Comparison of ENCODE assay signal across 32 mouse cellular contexts in the genomic region with DNA sequence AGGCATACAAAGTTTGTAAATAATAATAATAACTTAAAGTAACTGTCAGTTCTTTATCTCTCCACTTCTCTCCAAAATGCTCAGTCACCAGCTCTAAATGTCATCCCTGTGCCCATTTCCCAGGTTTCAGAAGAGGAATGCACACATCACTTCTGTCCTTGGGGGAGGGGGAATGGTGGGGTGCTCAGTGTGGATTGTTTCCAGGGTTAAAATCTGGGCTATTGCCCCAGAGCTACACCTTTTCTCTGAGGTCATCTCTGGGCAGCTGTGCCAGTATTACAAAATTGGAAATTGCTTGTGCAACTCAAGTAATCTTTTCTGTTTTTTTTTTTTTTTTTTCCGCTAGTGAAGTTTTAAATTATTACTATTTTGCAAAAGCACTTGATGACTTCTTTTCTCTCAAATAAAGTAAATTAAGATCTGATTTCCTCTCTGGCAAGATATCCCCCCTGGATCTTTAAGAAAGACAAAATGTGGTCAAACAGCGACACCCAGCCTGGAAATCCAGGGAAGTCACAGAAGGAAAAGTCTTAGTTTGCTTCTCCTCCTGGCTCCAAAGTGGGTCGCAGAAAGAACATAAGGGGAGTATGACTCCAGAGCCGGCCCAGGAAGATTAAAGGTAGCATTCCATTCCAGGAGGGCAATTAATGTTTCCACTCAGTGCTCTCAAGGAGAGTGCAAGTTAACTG. TPM values are rescaled to one million over a fixed set of nuclear protein-coding genes. Genes with fewer than 3 reads are reported as not detected.
DNase-seq lines count a peak whose midpoint lies in the region; ATAC-seq and TF ChIP-seq lines count a peak whose summit lies in the region.
"Had no signal": no experiment of that assay in that cellular context is flagged by ENCODE, and none has a peak within 500 bp of the region (broad histone marks: within the 10 kb centered on the region; RNA-seq: fewer than 3 reads in every experiment).

No protein-coding gene starts in this region.

- peak; percentile 27; the same call in 1 of the 2 replicates for TF ChIP-seq CTCF in hindbrain, postnatal 0 days (IDR thresholded peaks at IDR 0.05; ENCODE audit: low read depth)

- H3K27me3 ChIP-seq in embryonic facial prominence, embryonic 11.5 days (ENCODE audit: control insufficient read depth, insufficient read depth, low read length) = peaks cover 23% of the 10 kb centered on the region
- peaks cover 57% of the 10 kb centered on the region for H3K27me3 ChIP-seq in embryonic facial prominence, embryonic 10.5 days (replicated peaks; ENCODE audit: low read depth, poor library complexity, severe bottlenecking)
- peaks cover 18% of the 10 kb centered on the region; the same call in 1 of the 2 replicates for H3K27me3 ChIP-seq in hindbrain, postnatal 0 days (ENCODE audit: insufficient read depth, low read length)
- peaks cover 35% of the 10 kb centered on the region for H3K27me3 ChIP-seq in hindbrain, embryonic 11.5 days (ENCODE audit: control insufficient read depth, insufficient read depth, low read length)
- peaks cover 42% of the 10 kb centered on the region for H3K27me3 ChIP-seq in midbrain, embryonic 11.5 days (ENCODE audit: control insufficient read depth, insufficient read depth, low read length)
- H3K27me3 ChIP-seq in midbrain, embryonic 16.5 days (ENCODE audit: control insufficient read depth, insufficient read depth, low read depth, low read length) = peaks cover 33% of the 10 kb centered on the region

- H3K4me1 ChIP-seq in embryonic facial prominence, embryonic 11.5 days (ENCODE audit: control insufficient read depth, insufficient read depth, low read length) = peaks cover 5% of the 10 kb centered on the region; the same call in 1 of the 2 replicates
- peaks cover 14% of the 10 kb centered on the region for H3K4me1 ChIP-seq in embryonic facial prominence, embryonic 10.5 days
- no peaks in the 10 kb centered on the region for H3K4me1 ChIP-seq in hindbrain, postnatal 0 days (ENCODE audit: insufficient read depth, low read length)
- H3K4me1 ChIP-seq in hindbrain, embryonic 11.5 days (replicated peaks; ENCODE audit: control insufficient read depth, insufficient read depth, low read length) = no peaks in the 10 kb centered on the region
- no peaks in the 10 kb centered on the region for H3K4me1 ChIP-seq in midbrain, embryonic 11.5 days (ENCODE audit: control insufficient read depth, insufficient read depth, low read length)
- peaks cover 7% of the 10 kb centered on the region for H3K4me1 ChIP-seq in midbrain, embryonic 16.5 days (ENCODE audit: control insufficient read depth, insufficient read depth, low read length)
- H3K4me1 ChIP-seq: liver, embryonic 13.5 days had no signal

- no peak overlapping the region for H3K4me2 ChIP-seq in embryonic facial prominence, embryonic 11.5 days (ENCODE audit: low read depth, low read length)
- H3K4me2 ChIP-seq in hindbrain, postnatal 0 days (ENCODE audit: low read depth, low read length) = no peak overlapping the region
- no peak overlapping the region for H3K4me2 ChIP-seq in hindbrain, embryonic 11.5 days (replicated peaks; ENCODE audit: low read depth, low read length)
- no peak overlapping the region for H3K4me2 ChIP-seq in midbrain, embryonic 11.5 days
- H3K4me2 ChIP-seq in midbrain, embryonic 16.5 days (ENCODE audit: low read length) = no peak overlapping the region
- H3K4me2 ChIP-seq: embryonic facial prominence, embryonic 13.5 days; heart, embryonic 12.5 days; limb, embryonic 13.5 days; liver, embryonic 13.5 days; midbrain, embryonic 13.5 days; neural tube, embryonic 12.5 days had no signal

- peak; percentile 32 for DNase-seq in embryonic facial prominence, embryonic 11.5 days (ENCODE audit: low spot score)
- DNase-seq in embryonic facial prominence, embryonic 10.5 days (ENCODE audit: low spot score) = no peak
- peak; percentile 32 for DNase-seq in hindbrain, postnatal 0 days (ENCODE audit: low spot score)
- DNase-seq in hindbrain, embryonic 11.5 days (ENCODE audit: low spot score) = no peak
- peak; percentile 78 for DNase-seq in midbrain, embryonic 11.5 days (ENCODE audit: low spot score, missing footprints)
- DNase-seq in cerebellum, adult 11 months = no peak
- DNase-seq: adrenal gland, postnatal 10 days; cerebellum, adult 18-20 months; cerebellum, postnatal 10 days; gastrocnemius, postnatal 14 days; heart, adult 2 months; kidney, adult 9 months; kidney, postnatal 25 days; liver, embryonic 13.5 days; lung, adult 18-20 months; lung, postnatal 10 days; right cerebral cortex, adult 18-20 months; spleen, adult 18-20 months; thymus, adult 18-20 months; thymus, postnatal 25 days had no signal

- no peaks in the 10 kb centered on the region for H3K9me3 ChIP-seq in embryonic facial prominence, embryonic 11.5 days (replicated peaks; ENCODE audit: control insufficient read depth, low read length)
- H3K9me3 ChIP-seq in embryonic facial prominence, embryonic 10.5 days = no peaks in the 10 kb centered on the region
- H3K9me3 ChIP-seq in hindbrain, postnatal 0 days (ENCODE audit: low read length) = no peaks in the 10 kb centered on the region
- H3K9me3 ChIP-seq in hindbrain, embryonic 11.5 days (ENCODE audit: control insufficient read depth, low read length) = no peaks in the 10 kb centered on the region
- H3K9me3 ChIP-seq in midbrain, embryonic 11.5 days (ENCODE audit: control insufficient read depth, low read length) = no peaks in the 10 kb centered on the region
- H3K9me3 ChIP-seq in midbrain, embryonic 16.5 days (replicated peaks; ENCODE audit: control insufficient read depth, low read length, poor library complexity, severe bottlenecking) = no peaks in the 10 kb centered on the region
- H3K9me3 ChIP-seq: embryonic facial prominence, embryonic 13.5 days; forebrain, embryonic 10.5 days; heart, embryonic 12.5 days; limb, embryonic 13.5 days; liver, embryonic 13.5 days; midbrain, embryonic 13.5 days; neural tube, embryonic 12.5 days had no signal

- H3K27ac ChIP-seq in embryonic facial prominence, embryonic 11.5 days (replicated peaks; ENCODE audit: low read depth, low read length) = no peak overlapping the region
- no peak overlapping the region for H3K27ac ChIP-seq in embryonic facial prominence, embryonic 10.5 days (replicated peaks)
- H3K27ac ChIP-seq in hindbrain, postnatal 0 days = no peak overlapping the region
- H3K27ac ChIP-seq in hindbrain, embryonic 11.5 days (ENCODE audit: low read depth, low read length) = no peak overlapping the region
- H3K27ac ChIP-seq in midbrain, embryonic 11.5 days (ENCODE audit: low read depth, low read length) = no peak overlapping the region
- H3K27ac ChIP-seq in midbrain, embryonic 16.5 days (ENCODE audit: low read length) = no peak overlapping the region
- H3K27ac ChIP-seq: embryonic facial prominence, embryonic 13.5 days; forebrain, embryonic 10.5 days; heart, adult 2 months; limb, embryonic 13.5 days; liver, embryonic 13.5 days; midbrain, embryonic 13.5 days; neural tube, embryonic 12.5 days had no signal

- 19% methylated on average over 4 of the region's 4 CpGs for WGBS in embryonic facial prominence, embryonic 11.5 days
- 23% methylated on average over 4 of the region's 4 CpGs for WGBS in embryonic facial prominence, embryonic 10.5 days
- 41% methylated on average over 4 of the region's 4 CpGs for WGBS in hindbrain, postnatal 0 days
- WGBS in hindbrain, embryonic 11.5 days = 35% methylated on average over 4 of the region's 4 CpGs
- whole genome bisulfite sequencing in midbrain, embryonic 11.5 days = 26% methylated on average over 4 of the region's 4 CpGs
- 31% methylated on average over 4 of the region's 4 CpGs for WGBS in midbrain, embryonic 16.5 days

- no peaks in the 10 kb centered on the region for H3K36me3 ChIP-seq in embryonic facial prominence, embryonic 11.5 days (replicated peaks; ENCODE audit: control insufficient read depth, insufficient read depth, low read depth, low read length)
- H3K36me3 ChIP-seq in embryonic facial prominence, embryonic 10.5 days (replicated peaks) = no peaks in the 10 kb centered on the region
- H3K36me3 ChIP-seq in hindbrain, postnatal 0 days (ENCODE audit: insufficient read depth, low read length) = no peaks in the 10 kb centered on the region
- H3K36me3 ChIP-seq in hindbrain, embryonic 11.5 days (ENCODE audit: control insufficient read depth, insufficient read depth, low read length) = no peaks in the 10 kb centered on the region
- no peaks in the 10 kb centered on the region for H3K36me3 ChIP-seq in midbrain, embryonic 11.5 days (ENCODE audit: control insufficient read depth, insufficient read depth, low read length)
- no peaks in the 10 kb centered on the region for H3K36me3 ChIP-seq in midbrain, embryonic 16.5 days (ENCODE audit: control insufficient read depth, insufficient read depth, low read length)
- H3K36me3 ChIP-seq: embryonic facial prominence, embryonic 13.5 days; forebrain, embryonic 10.5 days; G1E; heart, embryonic 12.5 days; limb, embryonic 13.5 days; liver, embryonic 13.5 days; midbrain, embryonic 13.5 days; neural tube, embryonic 12.5 days had no signal

- H3K9ac ChIP-seq in embryonic facial prominence, embryonic 11.5 days (replicated peaks; ENCODE audit: low read length) = no peak overlapping the region
- H3K9ac ChIP-seq in hindbrain, postnatal 0 days (replicated peaks; ENCODE audit: low read length) = no peak overlapping the region
- H3K9ac ChIP-seq in hindbrain, embryonic 11.5 days (ENCODE audit: low read depth, low read length) = no peak overlapping the region
- H3K9ac ChIP-seq in midbrain, embryonic 11.5 days (ENCODE audit: low read length) = no peak overlapping the region
- no peak overlapping the region for H3K9ac ChIP-seq in midbrain, embryonic 16.5 days (ENCODE audit: low read depth, low read length)
- H3K9ac ChIP-seq: embryonic facial prominence, embryonic 13.5 days; heart, embryonic 12.5 days; limb, embryonic 13.5 days; liver, embryonic 13.5 days; midbrain, embryonic 13.5 days; neural tube, embryonic 12.5 days had no signal

- no peak for ATAC-seq in embryonic facial prominence, embryonic 11.5 days (replicated peaks; ENCODE audit: insufficient number of reproducible peaks, low FRiP score, low TSS enrichment, low read depth)
- no peak for ATAC-seq in hindbrain, postnatal 0 days
- no peak for ATAC-seq in hindbrain, embryonic 11.5 days (ENCODE audit: low FRiP score)
- ATAC-seq in midbrain, embryonic 11.5 days (ENCODE audit: low FRiP score) = no peak
- ATAC-seq in midbrain, embryonic 16.5 days = no peak
- peak; percentile 54 for ATAC-seq in granulocyte monocyte progenitor cell, adult 5-6 weeks (replicated peaks; ENCODE audit: poor library complexity, severe bottlenecking)
- ATAC-seq: intestine, embryonic 16.5 days; midbrain, embryonic 13.5 days had no signal

- no peak overlapping the region for H3K4me3 ChIP-seq in embryonic facial prominence, embryonic 11.5 days (ENCODE audit: low read depth, low read length)
- H3K4me3 ChIP-seq in embryonic facial prominence, embryonic 10.5 days = no peak overlapping the region
- H3K4me3 ChIP-seq in hindbrain, postnatal 0 days (ENCODE audit: low read length) = no peak overlapping the region
- H3K4me3 ChIP-seq in hindbrain, embryonic 11.5 days (ENCODE audit: low read depth, low read length) = no peak overlapping the region
- H3K4me3 ChIP-seq in midbrain, embryonic 11.5 days (ENCODE audit: low read depth, low read length) = no peak overlapping the region
- H3K4me3 ChIP-seq in midbrain, embryonic 16.5 days (ENCODE audit: low read depth, low read length) = no peak overlapping the region
- H3K4me3 ChIP-seq: embryonic facial prominence, embryonic 13.5 days; forebrain, embryonic 10.5 days; heart, adult 2 months; heart, embryonic 12.5 days; limb, embryonic 13.5 days; liver, embryonic 13.5 days; midbrain, embryonic 13.5 days; myocyte; neural tube, embryonic 12.5 days had no signal

RNA-seq across cellular contexts. Expression of a gene that starts 25.4 kb away (rescaled TPM):
- 0.22 and 0.45 TPM in 2 replicates for polyA plus RNA-seq in embryonic facial prominence, embryonic 11.5 days (2014; fragmentation: Nextera tagmentation; extraction: Ambion mirVana)
- polyA plus RNA-seq in embryonic facial prominence, embryonic 10.5 days (2016; fragmentation: Nextera tagmentation; extraction: Ambion mirVana) = 0.05 and 0.19 TPM in 2 replicates
- 38.0 and 38.6 TPM in 2 replicates for total RNA-seq in hindbrain, postnatal 0 days (2014; rRNA removed)
- polyA plus RNA-seq in hindbrain, postnatal 0 days (2015; fragmentation: Nextera tagmentation; extraction: Ambion mirVana) = 2.7 and 3.1 TPM in 2 replicates
- polyA plus RNA-seq in hindbrain, embryonic 11.5 days (2014; fragmentation: Nextera tagmentation; extraction: Ambion mirVana) = 2.8 and 2.9 TPM in 2 replicates
- 1.0 and 1.7 TPM in 2 replicates for polyA plus RNA-seq in midbrain, embryonic 11.5 days (2014; fragmentation: Nextera tagmentation; extraction: Ambion mirVana)
- polyA plus RNA-seq in midbrain, embryonic 16.5 days (2015; fragmentation: Nextera tagmentation; extraction: Ambion mirVana) = 1.5 and 1.7 TPM in 2 replicates
- not detected in 2 replicates for total RNA-seq in granulocyte monocyte progenitor cell, adult 5-6 weeks (2014; fragmentation: Nextera tagmentation)
- not detected in 2 replicates for total RNA-seq in granulocyte monocyte progenitor cell, adult 5-6 weeks (2017)
- total RNA-seq: G1E had no signal
- polyA plus RNA-seq: G1E; heart, embryonic 12.5 days; heart, postnatal 0 days; liver, embryonic 13.5 days had no signal

Comparison
In these comparisons a context has a peak if more than half of its experiments do, and no peak if none do; other contexts are left out.
1. DNase-seq: peak in embryonic facial prominence, embryonic 11.5 days (single experiment), hindbrain, postnatal 0 days (single experiment) and midbrain, embryonic 11.5 days (single experiment); none in embryonic facial prominence, embryonic 10.5 days (single experiment), hindbrain, embryonic 11.5 days (single experiment) and cerebellum, adult 11 months (single experiment).